Mouse (Mus musculus) intestine, embryonic 15.5 days (tissue): ENCODE measurements at regions not wholly inside any gene's neighbourhood (a gene's known extent, or its start where the extent isn't known, plus 50 kb on each side); places are given as distances from the start of the nearest gene placed in this dataset.

ENCODE experiments used
- ATAC-seq: fragments of 200-750 bp; cut with Nextera tagmentation; 2 replicates; pipeline ENCODE4 v1.8.0; 2017; ENCODE audit warnings: moderate TSS enrichment, moderate library complexity
- H3K27ac ChIP-seq: fragments of 300-500 bp; sonication (generic); 2 replicates; pipeline ENCODE4 v1.5.1; 2015; ENCODE audit warnings: mild to moderate bottlenecking, inconsistent platforms
- H3K27me3 ChIP-seq: fragments of 300-500 bp; sonication (generic); replicated peaks from 2 replicates; pipeline ENCODE4 v1.6.1; 2015; ENCODE audit warnings: inconsistent platforms
- H3K36me3 ChIP-seq: fragments of 300-500 bp; sonication (generic); 2 replicates; pipeline ENCODE4 v1.6.1; 2015; ENCODE audit warnings: inconsistent platforms
- H3K4me1 ChIP-seq: fragments of 300-500 bp; sonication (generic); replicated peaks from 2 replicates; pipeline ENCODE4 v1.6.1; 2015; ENCODE audit warnings: inconsistent platforms
- H3K4me2 ChIP-seq: fragments of 300-500 bp; sonication (generic); replicated peaks from 2 replicates; pipeline ENCODE4 v1.6.1; 2015; ENCODE audit warnings: mild to moderate bottlenecking, inconsistent platforms
- H3K4me3 ChIP-seq: fragments of 300-500 bp; sonication (generic); replicated peaks from 2 replicates; pipeline ENCODE4 v1.5.1; 2015; ENCODE audit warnings: inconsistent platforms
- H3K9ac ChIP-seq: fragments of 300-500 bp; sonication (generic); 2 replicates; pipeline ENCODE4 v1.6.1; 2015; ENCODE audit warnings: inconsistent platforms
- H3K9me3 ChIP-seq: fragments of 300-500 bp; sonication (generic); 2 replicates; pipeline ENCODE4 v1.6.1; 2016; ENCODE audit warnings: inconsistent platforms
- WGBS: fragments of 180-500 bp; shearing (Covaris S2); methylation state at CpG from one replicate; pipeline ENCODE4 v1.1.7; 2015; 5-methylcytosine and 5-hydroxymethylcytosine counted together

DNA sequence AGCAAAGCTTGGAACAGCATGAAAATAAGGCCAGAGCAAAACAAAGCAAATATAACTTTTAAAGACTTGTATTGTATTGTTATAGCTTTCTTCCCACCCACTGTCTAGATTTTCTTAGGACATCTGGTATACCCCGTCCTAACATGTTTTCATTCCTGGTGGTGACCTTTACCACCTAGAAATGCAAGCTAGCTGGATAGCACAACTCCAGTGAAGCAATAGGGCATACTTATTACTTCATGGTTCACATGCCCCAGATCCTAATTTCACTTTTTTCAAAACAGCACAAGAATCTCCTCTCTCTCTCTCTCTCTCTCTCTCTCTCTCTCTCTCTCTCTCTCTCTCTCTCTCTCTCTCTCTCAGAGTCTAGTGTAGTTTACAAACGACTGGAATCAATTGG lies 672.5 kb downstream of the Zfp706 start:
- Histone ChIP-seq H3K4me2 (no peak overlapping the region), H3K27me3 (no peaks in the 10 kb centered on the region), H3K4me1 (no peaks in the 10 kb centered on the region), H3K36me3 (no peaks in the 10 kb centered on the region), H3K27ac (no peak overlapping the region), H3K9ac (no peak overlapping the region), H3K9me3 (no peaks in the 10 kb centered on the region), H3K4me3 (no peak overlapping the region)
- WGBS = 69% methylated on average over 2 of the region's 2 CpGs
- no peak for ATAC-seq

DNA sequence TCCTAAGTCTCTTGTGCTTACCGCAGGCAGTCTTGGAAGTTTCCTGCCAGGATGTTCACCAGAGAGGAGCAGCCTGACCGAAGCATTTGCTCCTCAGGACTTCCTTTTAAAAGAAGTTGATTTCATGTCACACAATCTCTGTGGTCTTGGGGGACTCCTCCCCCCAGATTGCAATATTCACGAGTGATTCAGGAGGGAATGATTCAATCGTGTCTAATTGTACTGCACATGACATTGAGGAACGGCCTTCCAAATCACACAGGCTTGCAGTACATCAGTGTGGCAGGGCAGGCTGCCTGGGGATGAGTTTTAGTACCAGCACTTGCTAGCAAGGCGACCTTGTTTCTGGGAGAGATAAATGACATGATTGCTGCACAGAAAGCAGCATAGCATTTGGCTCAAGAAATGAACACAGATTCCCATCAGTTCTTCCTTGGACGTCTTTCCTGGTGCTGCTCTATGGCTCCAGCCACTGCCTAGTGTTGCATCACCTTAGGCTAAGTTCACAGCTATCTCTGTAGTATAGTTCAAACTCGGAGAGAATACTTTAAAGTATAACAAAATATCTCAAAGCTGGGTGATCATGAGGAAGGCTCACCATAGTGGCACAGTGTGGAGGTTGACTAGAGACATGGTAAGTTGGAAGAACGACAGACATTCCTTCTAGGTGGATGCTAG lies 673.0 kb downstream of the Zfp706 start:
- H3K4me1 ChIP-seq = no peaks in the 10 kb centered on the region
- WGBS = 78% methylated on average over 9 of the region's 9 CpGs
- no peak overlapping the region for H3K4me2 ChIP-seq
- no peaks in the 10 kb centered on the region for H3K9me3 ChIP-seq
- no peak overlapping the region for H3K27ac ChIP-seq
- H3K9ac ChIP-seq = no peak overlapping the region
- H3K36me3 ChIP-seq = no peaks in the 10 kb centered on the region
- no peak for ATAC-seq
- no peak overlapping the region for H3K4me3 ChIP-seq
- H3K27me3 ChIP-seq = no peaks in the 10 kb centered on the region

DNA sequence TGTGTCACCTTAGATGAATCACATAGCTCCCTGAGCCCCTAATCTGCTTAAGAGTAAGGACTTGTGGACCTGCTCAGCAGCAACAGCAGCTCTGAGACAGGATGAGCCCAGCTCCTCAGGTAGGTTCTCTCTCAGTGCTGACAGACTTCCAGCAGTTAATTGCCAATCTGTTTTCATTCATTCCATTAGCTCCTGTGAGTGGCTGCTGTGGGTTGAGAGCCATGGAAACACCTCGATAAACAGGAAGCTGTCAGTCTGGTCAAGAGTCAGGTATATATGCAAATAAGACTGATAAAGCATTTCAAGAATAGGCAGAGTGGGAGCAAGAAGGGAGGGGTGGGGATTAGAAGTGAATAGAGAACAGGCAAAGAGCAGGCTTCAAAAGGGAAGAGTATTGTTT lies 673.7 kb downstream of the Zfp706 start:
- Histone ChIP-seq H3K27ac (no peak overlapping the region), H3K27me3 (no peaks in the 10 kb centered on the region), H3K9me3 (no peaks in the 10 kb centered on the region), H3K4me2 (no peak overlapping the region), H3K4me3 (no peak overlapping the region), H3K36me3 (no peaks in the 10 kb centered on the region), H3K9ac (no peak overlapping the region), H3K4me1 (no peaks in the 10 kb centered on the region)
- WGBS = 43% methylated on average over 1 of the region's 1 CpGs
- no peak for ATAC-seq

DNA sequence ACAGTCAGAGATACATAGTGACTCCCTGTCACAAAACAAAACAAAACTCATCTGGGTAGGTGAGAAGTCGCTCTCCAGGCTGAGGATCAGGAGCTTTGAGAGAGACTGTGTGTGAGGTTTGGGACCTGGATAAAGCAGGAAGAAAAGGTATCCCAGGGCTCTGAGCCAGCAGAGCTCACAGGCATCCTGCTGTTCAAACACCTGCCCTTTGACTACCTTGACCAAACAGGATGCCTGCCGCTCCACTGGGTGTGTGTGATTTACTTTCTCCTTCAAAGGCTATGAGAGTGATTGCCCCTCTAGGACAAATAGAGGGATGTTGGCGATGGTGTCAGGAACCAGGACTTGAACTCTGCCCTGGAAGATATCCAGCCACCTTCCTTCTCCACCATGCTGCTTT lies 674.3 kb downstream of the Zfp706 start:
- Histone ChIP-seq H3K27ac (no peak overlapping the region), H3K36me3 (no peaks in the 10 kb centered on the region), H3K4me3 (no peak overlapping the region), H3K9me3 (no peaks in the 10 kb centered on the region), H3K4me2 (no peak overlapping the region), H3K4me1 (no peaks in the 10 kb centered on the region), H3K9ac (no peak overlapping the region), H3K27me3 (no peaks in the 10 kb centered on the region)
- 51% methylated on average over 3 of the region's 3 CpGs for WGBS
- ATAC-seq = no peak; the same call in 1 of the 2 replicates
